24 mouse cellular contexts compared by ENCODE assay signal in genomic region chr8:123812227-123812626, GRCm38 (mm10). TPM values are rescaled to one million over a fixed set of nuclear protein-coding genes. Genes with fewer than 3 reads are reported as not detected.
DNase-seq lines count a peak whose midpoint lies in the region; ATAC-seq and TF ChIP-seq lines count a peak whose summit lies in the region.
"Had no signal": no experiment of that assay in that cellular context is flagged by ENCODE, and none has a peak within 500 bp of the region (broad histone marks: within the 10 kb centered on the region; RNA-seq: fewer than 3 reads in every experiment).

No protein-coding gene starts in this region.

- H3K4me2 ChIP-seq in liver, embryonic 15.5 days, result no peak overlapping the region
- H3K4me2 ChIP-seq: forebrain, embryonic 13.5 days; heart, embryonic 13.5 days; hindbrain, embryonic 14.5 days had no signal

- peak overlapping the region; percentile 38; the same call in 1 of the 2 replicates for H3K27ac ChIP-seq in cerebellum, adult 2 months (ENCODE audit: insufficient read depth, low read length)
- peak overlapping the region; percentile 3; the same call in 1 of the 2 replicates for H3K27ac ChIP-seq in left cerebral cortex, adult 2 months
- H3K27ac ChIP-seq in liver, embryonic 15.5 days (replicated peaks), result peak overlapping the region; percentile 69
- H3K27ac ChIP-seq in small intestine, adult 2 months (ENCODE audit: insufficient read depth, low read depth, low read length), result peak overlapping the region; percentile 24; the same call in 1 of the 2 replicates
- H3K27ac ChIP-seq: forebrain, embryonic 10.5 days; forebrain, embryonic 13.5 days; heart, adult 2 months; heart, embryonic 10.5 days; heart, embryonic 13.5 days; hindbrain, embryonic 14.5 days had no signal

- intact Hi-C loops in left cerebral cortex, adult 2 months (cut with DNase I), result no loop called here

- H3K4me1 ChIP-seq in cerebellum, adult 2 months (ENCODE audit: control insufficient read depth, insufficient read depth, low read length), result peaks cover 63% of the 10 kb centered on the region
- peaks cover 82% of the 10 kb centered on the region for H3K4me1 ChIP-seq in liver, embryonic 15.5 days (replicated peaks)
- H3K4me1 ChIP-seq in small intestine, adult 2 months (ENCODE audit: control insufficient read depth, insufficient read depth, insufficient read length, low read length), result peaks cover 42% of the 10 kb centered on the region

- TF ChIP-seq CTCF in cerebellum, adult 2 months (IDR thresholded peaks at IDR 0.05; ENCODE audit: borderline replicate concordance, insufficient read depth, low read depth, low read length), result no peak
- no peak for TF ChIP-seq CTCF in left cerebral cortex, adult 2 months (IDR thresholded peaks at IDR 0.05)
- no peak for TF ChIP-seq CTCF in small intestine, adult 2 months (IDR thresholded peaks at IDR 0.05; ENCODE audit: extremely low read depth, insufficient read length, insufficient replicate concordance, low read depth, low read length)

- H3K36me3 ChIP-seq in liver, embryonic 15.5 days (replicated peaks), result 0 out of 2 replicates have a peak, but pooled peaks cover 3% of the 10 kb centered on the region
- peaks cover 12% of the 10 kb centered on the region for H3K36me3 ChIP-seq in small intestine, adult 2 months (ENCODE audit: control insufficient read depth, insufficient read depth, low read length)
- H3K36me3 ChIP-seq: heart, embryonic 13.5 days had no signal

- no peak for TF ChIP-seq POLR2A in cerebellum, adult 2 months (IDR thresholded peaks at IDR 0.05; ENCODE audit: borderline replicate concordance, insufficient read depth, low read length)
- no peak for TF ChIP-seq POLR2A in small intestine, adult 2 months (IDR thresholded peaks at IDR 0.05; ENCODE audit: low read depth, low read length)

- no peaks in the 10 kb centered on the region for H3K27me3 ChIP-seq in cerebellum, adult 2 months (ENCODE audit: control insufficient read depth, insufficient read depth, low read length)
- H3K27me3 ChIP-seq in liver, embryonic 15.5 days, result no peaks in the 10 kb centered on the region
- H3K27me3 ChIP-seq in small intestine, adult 2 months (ENCODE audit: control insufficient read depth, insufficient read depth, low read length), result no peaks in the 10 kb centered on the region
- H3K27me3 ChIP-seq: forebrain, embryonic 13.5 days; heart, embryonic 13.5 days had no signal

- H3K9me3 ChIP-seq in liver, embryonic 15.5 days (replicated peaks), result no peaks in the 10 kb centered on the region
- H3K9me3 ChIP-seq: forebrain, embryonic 10.5 days; forebrain, embryonic 13.5 days; heart, embryonic 10.5 days; heart, embryonic 13.5 days had no signal

- no peak for ATAC-seq in liver, embryonic 15.5 days (ENCODE audit: insufficient read depth)
- ATAC-seq: activated CD4-positive, CD25-positive, alpha-beta regulatory T cell, adult 4 months; forebrain, embryonic 13.5 days; forebrain, embryonic 16.5 days had no signal

- DNase-seq in cerebellum, adult 2 months, result no peak
- no peak for DNase-seq in cerebellum, postnatal 36 days
- DNase-seq in left cerebral cortex, adult 2 months (ENCODE audit: extremely low spot score in 1 of 2, low spot score in 2 of 2), result no peak
- DNase-seq in left cerebral cortex, adult 9 months (ENCODE audit: low spot score in 2 of 2), result no peak
- no peak for DNase-seq in liver
- DNase-seq in spleen, postnatal 10 days (ENCODE audit: low spot score in 2 of 2), result no peak
- DNase-seq: adrenal gland, adult 8-10 months; adrenal gland, postnatal 25 days; cerebellum, adult 11-12 months; cerebellum, postnatal 10 days; gastrocnemius, postnatal 10 days; gastrocnemius, postnatal 36 days; heart, adult 2 months; heart, postnatal 14 days; heart, postnatal 4 days had no signal

- 78% methylated on average over 5 of the region's 5 CpGs for WGBS in cerebellum, adult 2 months
- 63% methylated on average over 5 of the region's 5 CpGs for WGBS in liver, embryonic 15.5 days (ENCODE audit: insufficient replicate concordance)
- WGBS in small intestine, adult 2 months, result 75% methylated on average over 5 of the region's 5 CpGs

- H3K4me3 ChIP-seq in cerebellum, adult 2 months (replicated peaks; ENCODE audit: insufficient read depth, low read depth, low read length), result no peak overlapping the region
- H3K4me3 ChIP-seq in left cerebral cortex, adult 2 months, result no peak overlapping the region
- H3K4me3 ChIP-seq in liver, embryonic 15.5 days (replicated peaks), result no peak overlapping the region
- no peak overlapping the region for H3K4me3 ChIP-seq in small intestine, adult 2 months (ENCODE audit: low read depth, low read length)
- H3K4me3 ChIP-seq: forebrain, embryonic 10.5 days; forebrain, embryonic 13.5 days; heart, adult 2 months; heart, embryonic 10.5 days; heart, embryonic 13.5 days had no signal

- no peak overlapping the region for H3K9ac ChIP-seq in liver, embryonic 15.5 days
- H3K9ac ChIP-seq: forebrain, embryonic 13.5 days; heart, embryonic 13.5 days; hindbrain, embryonic 14.5 days had no signal

RNA-seq across cellular contexts. Expression of gene Rab4a, which starts 6.4 kb away (rescaled TPM):
- 102 and 111 TPM in 2 replicates for polyA plus RNA-seq in cerebellum, adult 2 months (2012; rRNA removed)
- 10 to 100 TPM; 39.8 to 48.9 TPM for total RNA-seq in left cerebral cortex, adult 2 months (2021)
- 28.8 and 33.1 TPM in 2 replicates for polyA plus RNA-seq in liver, embryonic 15.5 days (2015; fragmentation: Nextera tagmentation; extraction: Ambion mirVana)
- 23.0 and 59.8 TPM in 2 replicates for polyA plus RNA-seq in small intestine, adult 2 months (2012; rRNA removed)

RNA-seq across cellular contexts. Expression of gene Ccsap, which starts 47.8 kb away (rescaled TPM):
- 19.6 and 23.5 TPM in 2 replicates for polyA plus RNA-seq in cerebellum, adult 2 months (2012; rRNA removed)
- total RNA-seq in left cerebral cortex, adult 2 months (2021), result 10 to 100 TPM; 65.9 to 75.4 TPM
- 2.8 and 3.2 TPM in 2 replicates for polyA plus RNA-seq in liver, embryonic 15.5 days (2015; fragmentation: Nextera tagmentation; extraction: Ambion mirVana)
- polyA plus RNA-seq in small intestine, adult 2 months (2012; rRNA removed), result 0.70 and 1.3 TPM in 2 replicates

Comparison
In these comparisons a context has a peak if more than half of its experiments do, and no peak if none do; other contexts are left out.
1. H3K27ac ChIP-seq: peak in every context shown above with its lines; median percentile 69 in liver, embryonic 15.5 days; 38 in cerebellum, adult 2 months; 24 in small intestine, adult 2 months; 3 in left cerebral cortex, adult 2 months.